Mouse (Mus musculus) neural tube, embryonic 15.5 days (tissue): Measurements from ENCODE around the gene Vmn1r224. TPM values are rescaled to one million over a fixed set of nuclear protein-coding genes. Genes with fewer than 3 reads are reported as not detected.

ENCODE experiments used
- ATAC-seq: fragments of 200-750 bp; cut with Nextera tagmentation; 2 replicates; pipeline ENCODE4 v1.8.0; 2017; ENCODE audit warnings: mild to moderate bottlenecking, moderate TSS enrichment, moderate library complexity; ENCODE audit not compliant: low FRiP score
- H3K27ac ChIP-seq: fragments of 300-500 bp; sonication (generic); replicated peaks from 2 replicates; pipeline ENCODE4 v1.5.1; 2015; ENCODE audit warnings: mild to moderate bottlenecking, inconsistent platforms
- H3K27me3 ChIP-seq: fragments of 300-500 bp; sonication (generic); replicated peaks from 2 replicates; pipeline ENCODE4 v1.6.1; 2015; ENCODE audit warnings: inconsistent platforms
- H3K36me3 ChIP-seq: fragments of 300-500 bp; sonication (generic); 2 replicates; pipeline ENCODE4 v1.6.1; 2015; ENCODE audit warnings: inconsistent platforms
- H3K4me1 ChIP-seq: fragments of 300-500 bp; sonication (generic); 2 replicates; pipeline ENCODE4 v1.6.1; 2015; ENCODE audit warnings: inconsistent platforms
- H3K4me2 ChIP-seq: fragments of 300-500 bp; sonication (generic); 2 replicates; pipeline ENCODE4 v1.6.1; 2015; ENCODE audit warnings: inconsistent platforms, mild to moderate bottlenecking, moderate library complexity
- H3K4me3 ChIP-seq: fragments of 300-500 bp; sonication (generic); replicated peaks from 2 replicates; pipeline ENCODE4 v1.5.1; 2015; ENCODE audit warnings: mild to moderate bottlenecking, inconsistent platforms
- H3K9ac ChIP-seq: fragments of 300-500 bp; sonication (generic); replicated peaks from 2 replicates; pipeline ENCODE4 v1.6.1; 2015; ENCODE audit warnings: mild to moderate bottlenecking, inconsistent platforms
- H3K9me3 ChIP-seq: fragments of 300-500 bp; sonication (generic); replicated peaks from 2 replicates; pipeline ENCODE4 v1.6.1; 2016; ENCODE audit warnings: inconsistent platforms
- WGBS: fragments of 180-500 bp; shearing (Covaris S2); methylation state at CpG from one replicate; pipeline ENCODE4 v1.1.7; 2015; ENCODE audit warnings: mixed read lengths; 5-methylcytosine and 5-hydroxymethylcytosine counted together
- polyA plus RNA-seq: library from polyadenylated mRNA; unstranded; fragments of >200 nt; fragmentation: Nextera tagmentation; extraction: Ambion mirVana; gene quantifications from 2 replicates; pipeline ENCODE4 v1.2.1, GENCODE M21; 2015

Gene Vmn1r224
- polyA plus RNA-seq = not detected in 2 replicates

- Histone ChIP-seq H3K4me2 (no peak within 1 kb of the TSS), H3K9ac (no peak within 1 kb of the TSS), H3K27me3 (no peaks in the 10 kb centered on the region), H3K9me3 (peaks cover 14% of the 10 kb centered on the region; the same call in 1 of the 2 replicates), H3K4me3 (no peak within 1 kb of the TSS), H3K4me1 (no peaks in the 10 kb centered on the region), H3K27ac (no peak within 1 kb of the TSS), H3K36me3 (no peaks in the 10 kb centered on the region)
- ATAC-seq = no peak
- WGBS = 36% methylated on average over 1 of the region's 1 CpGs
Observed at GRCm38 (mm10) chr17:20413846-20414245, at the start of gene Vmn1r224. Vmn1r224 (plus strand) TSS chr17:20414146.

GRCm38 (mm10) chr17:20399105-20399504, 14.8 kb upstream of the Vmn1r224 start:
- Histone ChIP-seq H3K27me3 (no peaks in the 10 kb centered on the region), H3K4me3 (no peak overlapping the region), H3K4me1 (no peaks in the 10 kb centered on the region), H3K9ac (no peak overlapping the region), H3K27ac (no peak overlapping the region), H3K36me3 (no peaks in the 10 kb centered on the region), H3K9me3 (peaks cover 24% of the 10 kb centered on the region), H3K4me2 (no peak overlapping the region)
- no peak for ATAC-seq
- WGBS = 49% methylated on average over 2 of the region's 2 CpGs

- H3K4me3 ChIP-seq = no peak overlapping the region
- H3K36me3 ChIP-seq = no peaks in the 10 kb centered on the region
- H3K4me1 ChIP-seq = no peaks in the 10 kb centered on the region
- no peak for ATAC-seq
- H3K27ac ChIP-seq = no peak overlapping the region
- no peak overlapping the region for H3K4me2 ChIP-seq
- peaks cover 14% of the 10 kb centered on the region for H3K9me3 ChIP-seq
- H3K27me3 ChIP-seq = no peaks in the 10 kb centered on the region
- no peak overlapping the region for H3K9ac ChIP-seq
Observed at GRCm38 (mm10) chr17:20439263-20439662, 25.3 kb downstream of the Vmn1r224 start.

- Histone ChIP-seq H3K4me3 (no peak overlapping the region), H3K9me3 (0 out of 2 replicates have a peak, but pooled peaks cover 6% of the 10 kb centered on the region), H3K36me3 (no peaks in the 10 kb centered on the region), H3K4me1 (no peaks in the 10 kb centered on the region), H3K27ac (no peak overlapping the region), H3K4me2 (no peak overlapping the region), H3K27me3 (no peaks in the 10 kb centered on the region), H3K9ac (no peak overlapping the region)
- no peak for ATAC-seq
- WGBS = 72% methylated on average over 3 of the region's 3 CpGs
Observed at GRCm38 (mm10) chr17:20473311-20473710, 59.4 kb downstream of the Vmn1r224 start.

Other genes starting within 250 kb of the Vmn1r224 start
- gene Fpr-rs6, start 231.0 kb upstream of the Vmn1r224 start, polyA plus RNA-seq = not detected in 2 replicates
- not detected in 2 replicates for gene Vmn2r105, start 179.1 kb upstream of the Vmn1r224 start, polyA plus RNA-seq
- gene Vmn2r106, start 128.6 kb upstream of the Vmn1r224 start, polyA plus RNA-seq = not detected in 2 replicates
- gene Vmn2r107, start 68.9 kb upstream of the Vmn1r224 start, polyA plus RNA-seq = not detected in 2 replicates
- not detected in 2 replicates for gene Vmn2r108, start 67.2 kb downstream of the Vmn1r224 start, polyA plus RNA-seq
- not detected in 2 replicates for gene Vmn1r225, start 84.0 kb downstream of the Vmn1r224 start, polyA plus RNA-seq
- not detected in 2 replicates for gene Vmn2r109, start 150.6 kb downstream of the Vmn1r224 start, polyA plus RNA-seq
- not detected in 2 replicates for gene Vmn2r110, start 182.3 kb downstream of the Vmn1r224 start, polyA plus RNA-seq
- not detected in 2 replicates for gene Fpr-rs3, start 210.7 kb downstream of the Vmn1r224 start, polyA plus RNA-seq